Mouse (Mus musculus) MEL (cell line): Measurements from ENCODE around the gene Mrps23. TPM values are rescaled to one million over a fixed set of nuclear protein-coding genes. Genes with fewer than 3 reads are reported as not detected.
A peak's percentile ranks its signal among the peaks of the same experiment; 100 is the strongest.

Experiments used
- DNase-seq: peaks from one replicate; pipeline ENCODE4 v3.0.0; 2011; ENCODE audit warnings: low read depth, low spot score
- H3K27ac ChIP-seq: 2 replicates; pipeline ENCODE4 v1.5.1; 2012; ENCODE audit warnings: low read depth, mild to moderate bottlenecking, control low read depth, low read length, moderate library complexity; ENCODE audit not compliant: control insufficient read depth
- H3K27me3 ChIP-seq, 2 experiments: fragments of 150-350 bp in 1 of 2; sonication (generic) in 1 of 2; 2 replicates each; pipeline ENCODE4 v1.6.1; 2012; ENCODE audit warnings: low read length in 2 of 2, mild to moderate bottlenecking in 2 of 2, improper control_type of control experiment in 1 of 2, moderate library complexity in 1 of 2; ENCODE audit not compliant: insufficient read depth in 2 of 2, control insufficient read depth in 1 of 2
- H3K36me3 ChIP-seq, 2 experiments: 2 replicates each; pipeline ENCODE4 v1.6.1; 2012 to 2014; ENCODE audit warnings: low read length in 2 of 2, improper control_type of control experiment in 1 of 2, inconsistent platforms in 1 of 2, mild to moderate bottlenecking in 1 of 2; ENCODE audit not compliant: insufficient read depth in 2 of 2, control insufficient read depth in 1 of 2
- H3K4me1 ChIP-seq, 2 experiments: fragments of 150-350 bp in 1 of 2; sonication (generic) in 1 of 2; 2 replicates each; pipeline ENCODE4 v1.6.1; 2012; ENCODE audit warnings: low read length in 2 of 2, improper control_type of control experiment in 1 of 2, mild to moderate bottlenecking in 1 of 2; ENCODE audit not compliant: insufficient read depth in 2 of 2, control insufficient read depth in 1 of 2
- H3K4me3 ChIP-seq, 2 experiments: fragments of 150-350 bp in 1 of 2; sonication (generic) in 1 of 2; 2 replicates each; pipeline ENCODE4 v1.5.1; 2012; ENCODE audit warnings: low read depth in 2 of 2, low read length in 2 of 2, mild to moderate bottlenecking in 2 of 2, moderate library complexity in 2 of 2, control low read depth in 1 of 2, improper control_type of control experiment in 1 of 2; ENCODE audit not compliant: control insufficient read depth in 1 of 2, insufficient read depth in 1 of 2
- H3K79me2 ChIP-seq: 2 replicates; pipeline ENCODE4 v1.6.1; 2012; ENCODE audit warnings: mild to moderate bottlenecking, low read length, moderate library complexity; ENCODE audit not compliant: control insufficient read depth, poor library complexity, insufficient read depth
- H3K9ac ChIP-seq: 2 replicates; pipeline ENCODE4 v1.6.1; 2012; ENCODE audit warnings: low read depth, mild to moderate bottlenecking, control low read depth, low read length, moderate library complexity; ENCODE audit not compliant: control insufficient read depth, poor library complexity, severe bottlenecking
- H3K9me3 ChIP-seq: fragments of 150-350 bp; sonication (generic); replicated peaks from 2 replicates; pipeline ENCODE4 v1.6.1; 2012; ENCODE audit warnings: mild to moderate bottlenecking, low read length, improper control_type of control experiment, moderate library complexity; ENCODE audit not compliant: insufficient read depth
- BHLHE40 ChIP-seq: IDR thresholded peaks from 2 replicates; pipeline ENCODE4 v1.6.1; 2012; ENCODE audit warnings: low read depth, mild to moderate bottlenecking, inconsistent platforms, low read length, improper control_type of control experiment, borderline replicate concordance
- CHD2 ChIP-seq: IDR thresholded peaks from 2 replicates; pipeline ENCODE4 v1.6.1; 2011; ENCODE audit warnings: low read length, improper control_type of control experiment
- ETS1 ChIP-seq: IDR thresholded peaks from 2 replicates; pipeline ENCODE4 v1.6.1; 2012; ENCODE audit warnings: low read depth, mild to moderate bottlenecking, inconsistent platforms, low read length, improper control_type of control experiment, moderate library complexity
- GATA1 ChIP-seq: IDR thresholded peaks from 2 replicates; pipeline ENCODE4 v1.6.1; 2011; ENCODE audit warnings: low read depth, low read length, improper control_type of control experiment
- HCFC1 ChIP-seq: IDR thresholded peaks from 2 replicates; pipeline ENCODE4 v1.6.1; 2012; ENCODE audit warnings: low read depth, mild to moderate bottlenecking, inconsistent platforms, low read length, improper control_type of control experiment, moderate library complexity
- JUND ChIP-seq: IDR thresholded peaks from 2 replicates; pipeline ENCODE4 v1.6.1; 2011; ENCODE audit warnings: low read depth, mild to moderate bottlenecking, improper control_type of control experiment, low read length
- KAT2A ChIP-seq: conservative IDR thresholded peaks from 2 replicates; pipeline ENCODE4 v1.6.1; 2012; ENCODE audit warnings: low read depth, low read length, improper control_type of control experiment, inconsistent platforms
- MAZ ChIP-seq: IDR thresholded peaks from 2 replicates; pipeline ENCODE4 v1.6.1; 2012; ENCODE audit warnings: low read depth, mild to moderate bottlenecking, inconsistent platforms, low read length, improper control_type of control experiment
- MYC ChIP-seq: IDR thresholded peaks from 2 replicates; pipeline ENCODE4 v1.6.1; 2011; ENCODE audit warnings: low read depth, mild to moderate bottlenecking, low read length, improper control_type of control experiment, moderate library complexity
- NRF1 ChIP-seq: IDR thresholded peaks from 2 replicates; pipeline ENCODE4 v1.6.1; 2014; ENCODE audit warnings: low read depth, mild to moderate bottlenecking, inconsistent platforms, low read length, improper control_type of control experiment, moderate library complexity; ENCODE audit not compliant: poor library complexity, insufficient read depth, severe bottlenecking
- POLR2AphosphoS2 ChIP-seq: IDR thresholded peaks from 2 replicates; pipeline ENCODE4 v1.6.1; 2011; ENCODE audit warnings: low read length, improper control_type of control experiment
- POLR2AphosphoS5 ChIP-seq: IDR thresholded peaks from 2 replicates; pipeline ENCODE4 v1.6.1; 2012; ENCODE audit warnings: low read depth, borderline replicate concordance, mild to moderate bottlenecking, inconsistent platforms, low read length, moderate library complexity, mixed read lengths
- RCOR1 ChIP-seq: IDR thresholded peaks from 2 replicates; pipeline ENCODE4 v1.6.1; 2012; ENCODE audit warnings: low read depth, mild to moderate bottlenecking, inconsistent platforms, low read length, improper control_type of control experiment
- TBP ChIP-seq: IDR thresholded peaks from 2 replicates; pipeline ENCODE4 v1.8.0; 2011; ENCODE audit warnings: low read depth, low read length, improper control_type of control experiment
- USF2 ChIP-seq, 2 experiments: IDR thresholded peaks; 2 replicates each; pipeline ENCODE4 v1.6.1; 2011 to 2012; ENCODE audit warnings: improper control_type of control experiment in 2 of 2, low read length in 2 of 2, borderline replicate concordance in 1 of 2, inconsistent platforms in 1 of 2, low read depth in 1 of 2, mild to moderate bottlenecking in 1 of 2; ENCODE audit not compliant: insufficient read depth in 1 of 2
- ZNF384 ChIP-seq: IDR thresholded peaks from 2 replicates; pipeline ENCODE4 v1.6.1; 2012; ENCODE audit warnings: low read depth, mild to moderate bottlenecking, inconsistent platforms, low read length, improper control_type of control experiment
- polyA plus RNA-seq, 2 experiments: library from polyadenylated mRNA; stranded (reverse) in 1 of 2; unstranded in 1 of 2; fragments of >175 nt in 1 of 2; fragments of >200 nt in 1 of 2; gene quantifications; 2 replicates each; pipeline versions ENCODE4 v1.2.1 to v1.2.4; 2012; ENCODE audit warnings: low replicate concordance in 2 of 2, low read depth in 1 of 2; ENCODE audit not compliant: insufficient read length in 2 of 2, insufficient read depth in 1 of 2, missing spikeins in 1 of 2
- total RNA-seq: library from RNA; depleted of rRNA; stranded (reverse); fragments of 300-350 nt; gene quantifications from 2 replicates; pipeline ENCODE4 v1.2.3, GENCODE M21; 2012

Gene Mrps23
- total and polyA plus RNA-seq, 3 experiments = 190 to 381 TPM; not detected in 1

- TF ChIP-seq POLR2AphosphoS5 = no peak
- no peak for TF ChIP-seq KAT2A
- TF ChIP-seq POLR2AphosphoS2 = no peak
- TF ChIP-seq USF2 (IDR thresholded peaks at IDR 0.05; ENCODE audit: borderline replicate concordance in 1 of 2, insufficient read depth in 1 of 2, low read depth in 1 of 2, low read length in 2 of 2) = no peak
- peak; percentile 23; the same call in 1 of the 2 replicates for TF ChIP-seq ETS1
- no peak for TF ChIP-seq NRF1
- TF ChIP-seq MAZ = no peak
- TF ChIP-seq ZNF384 = peak; percentile 95
These were observed 7.0 kb upstream of the Mrps23 start (continued) for GRCm38 (mm10) chr11:88197153-88197576.

DNA sequence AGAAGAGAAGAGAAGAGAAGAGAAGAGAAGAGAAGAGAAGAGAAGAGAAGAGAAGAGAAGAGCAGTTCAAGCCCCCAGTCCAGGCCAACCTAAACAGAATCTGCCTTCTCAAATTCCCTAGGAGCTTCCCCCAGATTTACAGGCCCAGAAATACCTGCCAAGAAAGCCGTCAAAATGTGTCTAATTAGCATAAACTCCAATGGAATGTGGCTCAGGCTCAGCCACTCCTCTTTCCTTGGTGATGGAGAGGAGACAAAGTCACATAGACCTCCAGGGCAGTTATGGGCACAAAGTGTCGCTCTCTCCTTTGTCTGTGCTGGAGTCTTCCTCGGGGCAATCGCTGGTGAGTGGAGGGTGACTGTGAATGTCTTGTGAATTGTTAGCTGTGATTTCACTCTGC lies 6.0 kb upstream of the Mrps23 start:
- H3K27ac ChIP-seq = no peak overlapping the region
- no peaks in the 10 kb centered on the region for H3K79me2 ChIP-seq
- H3K36me3 ChIP-seq = peaks cover 0 to 17% of the 10 kb centered on the region in 2 experiments; a peak in 2 of 4 replicates
- no peaks in the 10 kb centered on the region for H3K9me3 ChIP-seq
- no peak overlapping the region for H3K4me3 ChIP-seq
- no peak for DNase-seq
- H3K9ac ChIP-seq = no peak overlapping the region
- H3K27me3 ChIP-seq = no peaks in the 10 kb centered on the region
- peaks cover 3 to 15% of the 10 kb centered on the region in 2 experiments for H3K4me1 ChIP-seq
- TF ChIP-seq TBP (no peak), BHLHE40 (no peak), JUND (no peak), HCFC1 (no peak), CHD2 (no peak), GATA1 (no peak)
- TF ChIP-seq, all 39 proteins: peak for 0

- peaks cover 15% of the 10 kb centered on the region for H3K79me2 ChIP-seq
- TF ChIP-seq POLR2AphosphoS2 (no peak), MYC (no peak), NRF1 (no peak), RCOR1 (no peak)
- H3K9ac ChIP-seq = no peak overlapping the region
- no peak overlapping the region for H3K27ac ChIP-seq
- H3K36me3 ChIP-seq = peaks cover 0 to 24% of the 10 kb centered on the region in 2 experiments; a peak in 2 of 4 replicates
- H3K4me3 ChIP-seq = no peak overlapping the region
- no peak for DNase-seq
- no peaks in the 10 kb centered on the region for H3K27me3 ChIP-seq
- H3K4me1 ChIP-seq = peaks cover 3 to 22% of the 10 kb centered on the region in 2 experiments
- no peaks in the 10 kb centered on the region for H3K9me3 ChIP-seq
These were observed 3.0 kb upstream of the Mrps23 start for GRCm38 (mm10) chr11:88201172-88201571.
